In genomic region chr9:103545271-103545670, GRCm38 (mm10) we compare ENCODE assay signal across 19 mouse cellular contexts.
DNase-seq lines count a peak whose midpoint lies in the region; ATAC-seq and TF ChIP-seq lines count a peak whose summit lies in the region.
"Had no signal": no experiment of that assay in that cellular context is flagged by ENCODE, and none has a peak within 500 bp of the region (broad histone marks: within the 10 kb centered on the region; RNA-seq: fewer than 3 reads in every experiment).

No protein-coding gene starts in this region.

- peak overlapping the region; percentile 67 for H3K27ac ChIP-seq in cerebellum, adult 2 months (ENCODE audit: insufficient read depth, low read length)
- no peak overlapping the region for H3K27ac ChIP-seq in kidney, postnatal 0 days
- H3K27ac ChIP-seq in kidney, embryonic 16.5 days (ENCODE audit: low read length): no peak overlapping the region
- no peak overlapping the region for H3K27ac ChIP-seq in neural tube, embryonic 15.5 days (replicated peaks)
- H3K27ac ChIP-seq: heart, embryonic 13.5 days; hindbrain, embryonic 13.5 days; hindbrain, postnatal 0 days had no signal

- no peaks in the 10 kb centered on the region for H3K27me3 ChIP-seq in cerebellum, adult 2 months (ENCODE audit: control insufficient read depth, insufficient read depth, low read length)
- H3K27me3 ChIP-seq in kidney, postnatal 0 days (ENCODE audit: insufficient read depth, low read length): no peaks in the 10 kb centered on the region
- H3K27me3 ChIP-seq in kidney, embryonic 16.5 days (ENCODE audit: insufficient read depth, low read length): no peaks in the 10 kb centered on the region
- no peaks in the 10 kb centered on the region for H3K27me3 ChIP-seq in neural tube, embryonic 15.5 days (replicated peaks)
- H3K27me3 ChIP-seq: heart, embryonic 13.5 days had no signal

- ATAC-seq in kidney, postnatal 0 days (replicated peaks; ENCODE audit: low FRiP score, low read depth): no peak
- no peak for ATAC-seq in kidney, embryonic 16.5 days (ENCODE audit: low FRiP score, low TSS enrichment)
- no peak for ATAC-seq in neural tube, embryonic 15.5 days (ENCODE audit: low FRiP score)
- ATAC-seq: CD4-positive, CD25-positive, alpha-beta regulatory T cell, adult 4 months; forebrain, postnatal 0 days; hindbrain, postnatal 0 days had no signal

- no peaks in the 10 kb centered on the region for H3K9me3 ChIP-seq in kidney, postnatal 0 days (replicated peaks; ENCODE audit: low read length)
- no peaks in the 10 kb centered on the region for H3K9me3 ChIP-seq in kidney, embryonic 16.5 days (ENCODE audit: low read length)
- H3K9me3 ChIP-seq in neural tube, embryonic 15.5 days (replicated peaks): no peaks in the 10 kb centered on the region
- H3K9me3 ChIP-seq: heart, embryonic 13.5 days; hindbrain, embryonic 13.5 days had no signal

- TF ChIP-seq CTCF in cerebellum, adult 2 months (IDR thresholded peaks at IDR 0.05; ENCODE audit: borderline replicate concordance, insufficient read depth, low read depth, low read length): no peak
- no peak for TF ChIP-seq CTCF in kidney, postnatal 0 days (IDR thresholded peaks at IDR 0.05; ENCODE audit: low read depth)

- peaks cover 53% of the 10 kb centered on the region for H3K4me1 ChIP-seq in cerebellum, adult 2 months (ENCODE audit: control insufficient read depth, insufficient read depth, low read length)
- no peaks in the 10 kb centered on the region for H3K4me1 ChIP-seq in kidney, postnatal 0 days (replicated peaks; ENCODE audit: insufficient read depth, low read length)
- H3K4me1 ChIP-seq in kidney, embryonic 16.5 days (ENCODE audit: insufficient read depth, low read length): 0 out of 2 replicates have a peak, but pooled peaks cover under 1% of the 10 kb centered on the region
- H3K4me1 ChIP-seq in neural tube, embryonic 15.5 days: peaks cover 17% of the 10 kb centered on the region

- no peak overlapping the region for H3K4me2 ChIP-seq in kidney, postnatal 0 days (ENCODE audit: low read length)
- H3K4me2 ChIP-seq in kidney, embryonic 16.5 days (replicated peaks; ENCODE audit: low read depth, low read length): no peak overlapping the region
- H3K4me2 ChIP-seq in neural tube, embryonic 15.5 days: no peak overlapping the region
- H3K4me2 ChIP-seq: heart, embryonic 13.5 days; hindbrain, embryonic 13.5 days had no signal

- H3K9ac ChIP-seq in kidney, postnatal 0 days (ENCODE audit: low read depth, low read length): no peak overlapping the region
- H3K9ac ChIP-seq in kidney, embryonic 16.5 days (replicated peaks; ENCODE audit: low read length): no peak overlapping the region
- no peak overlapping the region for H3K9ac ChIP-seq in neural tube, embryonic 15.5 days (replicated peaks)
- H3K9ac ChIP-seq: forebrain, postnatal 0 days; heart, embryonic 13.5 days; hindbrain, embryonic 13.5 days had no signal

- 78% methylated on average over 4 of the region's 4 CpGs for WGBS in cerebellum, adult 2 months
- WGBS in kidney, postnatal 0 days: 44% methylated on average over 4 of the region's 4 CpGs
- 37% methylated on average over 4 of the region's 4 CpGs for WGBS in kidney, embryonic 16.5 days
- WGBS in neural tube, embryonic 15.5 days: 59% methylated on average over 4 of the region's 4 CpGs

- H3K36me3 ChIP-seq in kidney, postnatal 0 days (ENCODE audit: insufficient read depth, low read length): no peaks in the 10 kb centered on the region
- no peaks in the 10 kb centered on the region for H3K36me3 ChIP-seq in kidney, embryonic 16.5 days (ENCODE audit: insufficient read depth, low read length)
- no peaks in the 10 kb centered on the region for H3K36me3 ChIP-seq in neural tube, embryonic 15.5 days
- H3K36me3 ChIP-seq: G1E; heart, embryonic 13.5 days; hindbrain, embryonic 13.5 days had no signal

- H3K4me3 ChIP-seq in cerebellum, adult 2 months (replicated peaks; ENCODE audit: insufficient read depth, low read depth, low read length): no peak overlapping the region
- no peak overlapping the region for H3K4me3 ChIP-seq in kidney, postnatal 0 days (replicated peaks; ENCODE audit: low read depth, low read length)
- no peak overlapping the region for H3K4me3 ChIP-seq in kidney, embryonic 16.5 days (ENCODE audit: low read length)
- no peak overlapping the region for H3K4me3 ChIP-seq in neural tube, embryonic 15.5 days (replicated peaks)
- H3K4me3 ChIP-seq: heart, embryonic 13.5 days; hindbrain, embryonic 13.5 days had no signal

- no peak for DNase-seq in cerebellum, adult 2 months
- DNase-seq in cerebellum, adult 11-12 months: no peak
- DNase-seq in kidney, postnatal 0 days (ENCODE audit: low spot score): peak; percentile 30
- peak; percentile 32 for DNase-seq in neural tube, embryonic 10.5 days (ENCODE audit: extremely low spot score, low spot score)
- no peak for DNase-seq in heart, adult 18-20 months
- no peak for DNase-seq in right cerebral cortex, postnatal 36 days (ENCODE audit: low spot score in 2 of 2)
- DNase-seq: B cell, adult 2 months; cerebellum, adult 9-10 months; cerebellum, postnatal 25 days; forebrain, postnatal 0 days; gastrocnemius, postnatal 14 days; heart, postnatal 36 days had no signal

- TF ChIP-seq POLR2A in cerebellum, adult 2 months (IDR thresholded peaks at IDR 0.05; ENCODE audit: borderline replicate concordance, insufficient read depth, low read length): no peak

Comparison
In these comparisons a context has a peak if more than half of its experiments do, and no peak if none do; other contexts are left out.
1. DNase-seq: peak in kidney, postnatal 0 days (single experiment) and neural tube, embryonic 10.5 days (single experiment); none in cerebellum, adult 2 months (0 of 2), cerebellum, adult 11-12 months (single experiment), heart, adult 18-20 months (0 of 2) and right cerebral cortex, postnatal 36 days (0 of 2).